Mouse (Mus musculus) retina, postnatal 7 days (tissue): ENCODE results near the gene Polr1d.

Experiments
- DNase-seq: peaks from one replicate; pipeline ENCODE4 v3.0.0-alpha.2; 2012; ENCODE audit warnings: low read depth, low spot score

Polr1d gene

GRCm38 (mm10) chr5:147086816-147087215 lies 10.0 kb downstream of the Polr1d start:
- no peak for DNase-seq

- no peak for DNase-seq
Observed at GRCm38 (mm10) chr5:147089836-147090235, 13.0 kb downstream of the Polr1d start.

GRCm38 (mm10) chr5:147090256-147090963 lies 13.6 kb downstream of the Polr1d start:
- no peak for DNase-seq

DNA sequence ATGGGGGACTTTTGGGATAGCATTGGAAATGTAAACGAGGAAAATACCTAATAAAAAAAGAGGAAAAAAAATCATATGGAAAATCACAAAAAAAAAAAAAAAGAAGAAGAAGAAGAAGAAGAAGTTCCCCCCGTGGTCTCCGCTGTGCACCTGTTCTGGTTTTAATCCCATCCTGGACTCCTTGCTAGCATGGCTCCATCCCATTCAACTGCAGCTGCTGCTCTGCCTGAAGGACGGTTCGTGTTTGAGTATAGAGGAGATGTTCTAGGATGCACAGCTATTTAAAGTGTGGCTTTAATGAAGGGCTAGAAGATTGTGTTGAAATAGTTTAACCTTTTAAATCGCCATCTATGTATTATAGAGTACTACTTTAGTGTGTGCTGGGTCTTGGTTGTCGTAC lies 15.6 kb downstream of the Polr1d start:
- DNase-seq = no peak

- DNase-seq = no peak
Observed at GRCm38 (mm10) chr5:147094296-147094695, 17.4 kb downstream of the Polr1d start.

DNA sequence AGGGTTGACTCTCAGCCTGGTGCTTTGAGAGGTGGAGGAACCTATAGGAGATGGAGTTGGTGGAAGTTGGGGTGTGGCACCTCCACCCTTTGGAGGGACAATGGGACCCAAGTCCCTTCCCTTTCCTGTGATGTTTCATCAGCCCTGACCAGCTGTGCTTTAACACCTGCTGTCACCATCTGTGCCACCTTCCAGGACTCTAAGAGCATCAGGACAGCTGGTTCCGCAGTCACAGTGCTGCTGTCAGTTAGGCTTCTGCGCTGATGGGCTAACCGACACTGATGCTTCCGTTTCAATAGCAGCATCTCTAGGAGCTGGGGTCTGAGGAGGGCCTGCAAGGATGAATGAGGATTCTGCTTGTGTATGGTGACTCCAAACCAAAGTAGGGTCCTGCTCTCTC lies 19.7 kb downstream of the Polr1d start:
- DNase-seq = no peak

DNA sequence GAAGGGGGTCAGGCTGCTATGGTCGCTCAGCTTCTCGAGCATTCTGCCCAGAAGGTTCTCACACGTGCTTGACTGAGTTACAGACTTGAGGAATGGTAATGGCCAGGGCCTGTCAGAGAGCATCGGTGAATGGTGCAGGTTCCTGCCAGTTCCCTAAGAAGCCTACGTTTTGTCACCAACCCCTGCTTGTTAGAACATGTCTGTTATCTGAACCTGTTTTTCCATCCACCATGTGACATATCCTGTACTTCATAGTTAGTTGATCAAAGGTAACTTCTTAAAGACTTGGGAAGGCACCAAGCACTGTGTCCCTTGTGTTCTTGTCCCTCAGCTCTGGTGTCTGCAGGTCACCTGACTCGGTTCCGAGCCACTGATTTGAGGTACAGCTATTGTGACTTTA lies 21.8 kb downstream of the Polr1d start:
- no peak for DNase-seq

DNA sequence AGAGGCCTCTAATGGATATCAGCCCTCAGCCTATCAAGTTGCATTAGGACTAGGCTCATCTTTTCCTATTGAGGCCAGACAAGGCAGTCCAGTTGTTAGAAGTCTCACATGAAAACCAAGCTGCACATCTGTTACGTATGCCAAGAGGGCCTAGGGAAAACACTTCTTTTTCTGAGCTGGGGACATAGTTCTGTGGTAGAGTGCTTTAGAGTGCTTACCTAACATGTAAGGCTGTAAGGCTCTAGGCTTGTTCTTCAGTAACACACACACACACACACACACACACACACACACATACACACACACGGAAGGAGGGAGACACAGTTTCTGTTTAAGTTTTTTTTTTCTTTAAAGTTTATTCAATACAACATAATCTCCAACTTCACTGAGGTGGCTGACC lies 23.3 kb downstream of the Polr1d start:
- no peak for DNase-seq

GRCm38 (mm10) chr5:147102295-147102694 lies 25.4 kb downstream of the Polr1d start:
- no peak for DNase-seq

DNA sequence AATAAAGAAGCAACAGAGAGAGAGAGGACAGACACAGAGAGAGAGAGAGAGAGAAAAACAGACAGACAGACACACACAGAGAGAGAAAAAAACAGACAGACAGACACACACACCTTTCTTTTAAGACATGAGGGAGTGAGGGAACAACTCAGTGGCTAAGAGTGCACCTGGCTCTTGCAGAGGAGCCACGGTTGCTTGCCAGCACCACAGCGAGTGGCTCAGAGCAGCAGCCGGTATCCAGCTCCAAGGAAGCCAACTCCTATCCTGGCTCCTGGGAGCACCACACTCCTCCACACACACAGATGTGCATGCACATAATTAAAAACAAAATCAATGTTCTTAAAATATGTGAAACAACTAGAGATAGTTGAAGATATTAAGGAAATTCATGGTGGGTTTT lies 30.4 kb downstream of the Polr1d start:
- DNase-seq = no peak

GRCm38 (mm10) chr5:147108861-147109591 lies 32.2 kb downstream of the Polr1d start:
- DNase-seq = no peak

DNA sequence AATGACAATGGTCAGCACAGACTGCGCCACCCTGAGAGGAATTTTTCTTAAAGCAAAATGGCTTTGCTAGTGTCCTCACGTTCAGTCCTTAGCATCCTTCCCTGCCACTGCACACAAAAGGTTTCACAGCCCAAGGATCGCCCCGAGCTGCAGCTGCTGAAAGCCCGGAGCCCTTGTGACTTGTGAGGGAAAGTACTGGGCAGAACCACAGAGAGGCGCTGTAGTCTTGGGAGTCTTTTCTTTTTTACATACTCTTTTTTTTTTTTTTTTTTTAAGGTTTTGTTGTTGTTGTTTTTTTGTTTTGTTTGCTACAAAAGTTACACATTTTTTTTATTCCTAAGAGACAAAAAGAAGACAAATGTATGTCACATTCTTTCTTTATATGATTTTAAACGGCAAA lies 37.9 kb downstream of the Polr1d start:
- DNase-seq = no peak

DNA sequence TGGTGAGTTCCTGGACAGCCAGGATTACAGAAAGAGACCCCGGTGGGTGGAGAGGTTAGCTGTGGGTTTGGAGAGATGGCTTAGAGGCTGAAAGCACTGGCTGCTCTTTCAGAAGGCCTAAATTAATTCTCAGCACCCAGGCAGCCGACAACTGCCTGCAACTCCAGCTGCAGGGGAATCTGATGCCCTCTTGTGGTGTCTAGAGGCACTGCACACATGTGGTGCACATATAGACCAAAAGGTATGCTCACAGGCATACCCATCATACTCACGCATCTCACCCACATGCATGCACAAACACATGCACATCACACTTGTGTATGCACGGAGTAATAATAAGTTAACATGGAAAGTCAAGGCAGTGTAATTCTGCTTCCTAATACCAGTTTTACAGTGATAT lies 38.8 kb downstream of the Polr1d start:
- no peak for DNase-seq

DNA sequence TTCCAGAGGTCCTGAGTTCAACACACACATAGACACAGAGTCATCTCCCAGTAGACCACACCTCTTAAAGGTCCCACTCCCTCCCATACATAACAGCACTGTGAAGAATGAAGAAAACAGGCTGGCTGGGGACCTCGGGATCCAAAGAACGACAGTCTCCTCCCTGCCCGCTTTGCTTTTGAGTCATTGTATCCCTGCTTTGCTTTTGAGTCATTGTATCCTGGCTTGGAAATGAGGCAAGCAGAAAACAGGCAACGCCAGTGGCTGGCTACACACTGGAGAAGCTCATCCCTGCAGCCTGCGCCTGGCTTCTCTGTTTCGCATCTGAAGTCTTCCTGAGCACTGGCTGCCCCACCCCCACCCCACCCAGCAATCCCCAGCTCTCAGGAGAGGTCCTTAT lies 40.2 kb downstream of the Polr1d start:
- DNase-seq = no peak

GRCm38 (mm10) chr5:147121146-147121545 lies 44.3 kb downstream of the Polr1d start:
- no peak for DNase-seq

- DNase-seq = no peak
Observed at GRCm38 (mm10) chr5:147124794-147125193, 47.9 kb downstream of the Polr1d start.

- DNase-seq = no peak
Observed at GRCm38 (mm10) chr5:147125542-147126185, 48.8 kb downstream of the Polr1d start.

DNA sequence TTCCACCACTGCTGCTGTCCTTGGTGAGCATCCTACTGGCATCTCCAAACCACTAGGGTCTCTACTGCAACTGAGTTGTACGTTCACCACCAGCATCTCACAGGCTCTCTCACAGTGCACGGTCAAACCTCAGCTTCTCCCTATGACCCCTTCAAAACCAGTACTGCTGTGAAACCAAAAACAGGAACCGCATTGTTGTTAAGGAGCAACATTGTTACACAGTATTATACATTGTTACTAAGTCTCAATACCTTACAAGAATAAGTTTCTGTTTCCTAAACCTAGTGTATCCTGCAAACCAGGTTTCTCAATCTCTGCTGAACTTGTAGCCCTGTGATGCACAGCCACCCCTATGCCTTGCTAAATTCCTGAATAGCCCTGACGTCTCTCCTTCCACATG lies 51.0 kb downstream of the Polr1d start:
- DNase-seq = no peak

DNA sequence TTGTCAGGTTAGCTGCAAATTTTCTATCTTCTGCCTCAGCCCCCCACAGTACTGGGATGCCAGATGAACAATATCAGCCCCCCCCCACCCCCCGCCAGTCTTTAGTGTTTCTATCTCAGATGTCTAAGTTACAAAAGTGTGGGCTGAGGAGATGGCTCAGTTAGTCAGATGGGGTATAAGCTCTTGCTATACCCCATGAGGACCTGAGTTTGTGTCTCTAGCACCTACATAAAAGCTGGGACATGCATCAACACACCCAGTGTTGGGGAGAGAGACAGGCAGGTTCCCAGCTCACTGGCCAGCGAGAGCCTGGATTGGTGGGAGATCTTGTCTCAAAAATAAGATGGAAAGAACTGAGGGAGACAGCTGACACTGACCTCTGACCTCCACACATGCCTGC lies 52.6 kb downstream of the Polr1d start:
- no peak for DNase-seq

- no peak for DNase-seq
Observed at GRCm38 (mm10) chr5:147131912-147132311, 55.1 kb downstream of the Polr1d start.

- no peak for DNase-seq
Observed at GRCm38 (mm10) chr5:147133662-147134061, 56.8 kb downstream of the Polr1d start.

GRCm38 (mm10) chr5:147134341-147135088 lies 57.7 kb downstream of the Polr1d start:
- no peak for DNase-seq
